Mouse (Mus musculus) frontal cortex, adult 2 months (tissue): ENCODE data around the gene Olfr1150-ps1. TPM values are rescaled to one million over a fixed set of nuclear protein-coding genes. Genes with fewer than 3 reads are reported as not detected.

Experiments
- DNase-seq, 2 experiments: peaks; one replicate each; pipeline ENCODE4 v3.0.0; 2022; ENCODE audit warnings: low spot score in 1 of 2; ENCODE audit errors: extremely low spot score in 1 of 2
- polyA plus RNA-seq: library from polyadenylated mRNA; depleted of rRNA; stranded (reverse); fragments of >200 nt; gene quantifications from 2 replicates; pipeline ENCODE4 v1.2.3, GENCODE M21; 2012; rRNA removed

Olfr1150-ps1 gene
- not detected in 2 replicates for polyA plus RNA-seq

DNA sequence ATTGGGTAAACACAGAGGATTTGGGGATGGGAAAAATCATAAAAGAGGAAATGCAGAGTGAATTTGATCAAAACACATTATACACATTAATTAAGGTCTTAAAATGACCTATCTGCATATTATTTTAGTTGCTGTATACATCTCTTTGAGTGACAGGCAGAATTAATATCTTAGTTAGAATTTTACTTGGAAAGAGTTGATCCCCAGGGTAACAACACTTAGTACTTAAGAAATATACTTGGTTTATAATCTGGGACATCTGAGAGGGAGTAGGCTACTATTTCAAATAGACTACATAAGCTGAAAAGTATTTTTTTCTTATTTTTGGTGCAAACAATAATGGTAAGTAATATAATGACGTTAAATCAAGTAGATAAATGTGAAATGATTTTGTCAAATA is at the start of gene Olfr1150-ps1:
Gene Olfr1150-ps1 (plus strand): TSS at position 301 of the 400 bp plus-strand sequence.
- DNase-seq = no peak

DNA sequence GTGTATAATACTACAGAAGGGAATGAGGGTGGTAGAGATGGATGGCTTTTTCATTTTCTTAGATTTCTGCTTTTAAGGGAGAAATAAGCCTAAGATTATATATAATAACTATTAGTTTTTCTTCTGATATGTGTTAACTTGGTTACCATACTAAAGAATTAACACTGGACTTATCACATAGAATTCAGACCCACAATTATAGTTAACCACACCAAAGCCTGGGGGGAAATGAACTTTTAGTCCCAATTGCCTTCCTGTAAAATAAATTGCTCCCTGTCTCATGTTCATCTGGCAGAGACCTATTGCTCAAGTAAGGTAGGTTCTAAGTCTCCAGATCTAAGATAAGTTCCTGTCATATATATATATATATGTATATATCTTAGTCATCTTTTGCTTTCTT is 43.5 kb upstream of the Olfr1150-ps1 start, which contains the start of gene Olfr1143:
Gene Olfr1143 (plus strand): TSS at position 301 of the 400 bp plus-strand sequence.
- DNase-seq = no peak

DNA sequence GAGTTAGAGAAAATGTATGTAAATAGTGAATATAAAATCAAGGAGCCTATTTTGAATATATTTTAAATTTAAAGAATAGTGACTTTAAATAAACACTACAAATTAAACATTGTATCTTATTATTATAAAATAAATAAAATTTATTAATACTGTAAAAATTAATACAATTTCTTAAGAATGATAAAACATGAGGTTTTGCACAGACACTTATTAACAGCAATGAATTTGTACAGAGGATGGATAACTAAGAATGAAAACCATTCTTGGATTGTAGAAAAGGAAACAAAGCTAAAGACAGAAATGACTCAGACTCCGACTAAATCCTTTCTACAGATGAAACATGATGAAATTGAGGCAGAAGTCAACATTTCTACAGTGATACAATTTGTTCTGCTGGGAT is 34.3 kb upstream of the Olfr1150-ps1 start, which contains the start of gene Olfr1145:
Gene Olfr1145 (plus strand): TSS at position 301 of the 400 bp plus-strand sequence.
- DNase-seq = no peak

DNA sequence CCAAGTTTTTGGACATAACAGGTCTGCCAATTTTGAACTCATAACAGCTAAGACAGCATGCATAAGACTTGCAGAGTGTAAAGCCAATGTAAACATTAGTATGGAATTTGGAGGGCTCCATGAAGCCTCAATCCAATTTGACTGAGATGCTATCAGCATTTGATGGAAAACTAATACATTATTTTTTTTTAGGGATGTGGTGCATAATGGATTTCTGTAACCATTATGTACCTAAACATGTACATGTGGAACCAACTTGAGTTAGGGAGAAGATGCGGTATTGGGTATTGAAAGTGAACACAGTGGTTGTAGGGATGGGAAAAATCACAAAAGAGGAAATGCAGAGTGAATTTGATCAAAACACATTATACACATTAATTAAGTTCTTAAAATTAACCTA is 13.6 kb upstream of the Olfr1150-ps1 start, which contains the start of gene Olfr1148:
Gene Olfr1148 (plus strand): TSS at position 301 of the 400 bp plus-strand sequence.
- no peak for DNase-seq

DNA sequence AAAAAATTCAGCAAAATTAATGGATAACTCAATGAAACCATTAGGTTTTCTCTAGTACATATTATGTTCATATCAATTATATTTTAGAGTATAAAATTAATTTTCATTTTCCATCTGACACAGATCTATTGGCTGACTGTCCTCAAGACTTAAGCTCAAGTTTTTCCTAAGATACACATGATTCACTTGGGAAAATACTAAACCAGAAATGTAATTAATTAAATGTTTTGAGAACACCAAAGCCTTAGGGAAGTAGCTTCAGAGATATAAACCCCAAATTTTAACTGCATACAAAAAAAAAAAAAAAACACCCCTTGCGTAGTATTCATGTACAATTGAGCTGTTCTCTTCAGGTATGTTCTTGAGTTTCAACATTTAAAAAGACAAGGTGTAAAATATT is 11.8 kb downstream of the Olfr1150-ps1 start, which contains the start of gene Olfr1151:
Gene Olfr1151 (plus strand): TSS at position 301 of the 400 bp plus-strand sequence.
- DNase-seq = no peak

DNA sequence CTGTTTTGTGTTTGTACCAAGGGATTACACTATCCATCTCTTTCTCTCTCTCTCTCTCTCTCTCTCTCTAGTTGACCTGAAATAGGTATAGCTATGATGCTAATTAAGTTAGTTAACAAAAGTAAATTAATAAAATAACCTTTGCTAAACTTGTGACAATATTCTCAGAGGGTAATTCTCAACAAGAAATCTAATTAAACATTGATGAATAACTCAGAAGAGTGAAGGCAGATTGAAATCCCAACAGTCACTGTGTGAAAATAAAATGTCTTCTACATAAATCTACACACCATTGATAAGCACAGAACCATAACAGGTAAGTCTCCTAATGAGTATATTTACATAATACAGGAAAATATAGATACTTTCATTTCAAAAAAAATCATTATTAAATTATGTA is 22.4 kb downstream of the Olfr1150-ps1 start, which contains the start of gene Olfr1152:
Gene Olfr1152 (plus strand): TSS at position 301 of the 400 bp plus-strand sequence.
- DNase-seq = no peak

DNA sequence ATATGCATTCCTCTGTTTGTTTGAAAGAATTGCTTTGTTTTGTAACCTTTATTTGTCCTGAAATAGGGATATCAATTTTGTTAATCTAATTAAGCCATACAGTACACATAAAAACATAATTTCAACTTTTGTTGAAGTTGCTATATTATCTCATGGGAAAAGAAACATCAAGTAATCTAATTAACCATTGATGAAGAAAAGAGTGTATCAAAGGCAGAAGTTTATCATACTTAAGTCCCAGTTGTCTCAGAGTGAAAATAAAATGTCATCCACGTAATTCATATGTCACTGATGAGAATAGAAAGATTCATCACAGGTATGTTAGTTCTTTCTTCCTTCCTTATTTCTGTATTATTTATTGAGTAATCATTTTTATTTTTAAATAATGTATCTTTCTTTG is 50.9 kb downstream of the Olfr1150-ps1 start, which contains the start of gene Olfr1153:
Gene Olfr1153 (plus strand): TSS at position 301 of the 400 bp plus-strand sequence.
- DNase-seq = no peak

Other genes starting within 250 kb of the Olfr1150-ps1 start
- gene Olfr1130, start 237.8 kb upstream of the Olfr1150-ps1 start, polyA plus RNA-seq = not detected in 2 replicates
- not detected in 2 replicates for gene Olfr1131, start 216.9 kb upstream of the Olfr1150-ps1 start, polyA plus RNA-seq
- not detected in 2 replicates for gene Olfr1132, start 206.5 kb upstream of the Olfr1150-ps1 start, polyA plus RNA-seq
- not detected in 2 replicates for gene Olfr1133, start 196.6 kb upstream of the Olfr1150-ps1 start, polyA plus RNA-seq
- 0.11 TPM in 1 of 2 replicates, not detected in the other for gene Olfr1134, start 185.5 kb upstream of the Olfr1150-ps1 start, polyA plus RNA-seq
- not detected in 2 replicates for gene Olfr1135, start 170.3 kb upstream of the Olfr1150-ps1 start, polyA plus RNA-seq
- not detected in 2 replicates for gene Olfr1136, start 150.0 kb upstream of the Olfr1150-ps1 start, polyA plus RNA-seq
- gene Olfr1137, start 130.8 kb upstream of the Olfr1150-ps1 start, polyA plus RNA-seq = 0.02 TPM in 1 of 2 replicates, not detected in the other
- not detected in 2 replicates for gene Olfr1138, start 104.0 kb upstream of the Olfr1150-ps1 start, polyA plus RNA-seq
- 0.13 TPM in 1 of 2 replicates, not detected in the other for gene Olfr1140, start 100.2 kb upstream of the Olfr1150-ps1 start, polyA plus RNA-seq
- gene Olfr1141, start 90.0 kb upstream of the Olfr1150-ps1 start, polyA plus RNA-seq = not detected in 2 replicates
- 0.11 TPM in 1 of 2 replicates, not detected in the other for gene Olfr152, start 64.5 kb upstream of the Olfr1150-ps1 start, polyA plus RNA-seq
- not detected in 2 replicates for gene Olfr1143, start 43.4 kb upstream of the Olfr1150-ps1 start, polyA plus RNA-seq
- not detected in 2 replicates for gene Olfr1145, start 34.2 kb upstream of the Olfr1150-ps1 start, polyA plus RNA-seq
- gene Olfr1148, start 13.5 kb upstream of the Olfr1150-ps1 start, polyA plus RNA-seq = not detected in 2 replicates
- not detected in 2 replicates for gene Olfr1151, start 11.9 kb downstream of the Olfr1150-ps1 start, polyA plus RNA-seq
- not detected in 2 replicates for gene Olfr1152, start 22.5 kb downstream of the Olfr1150-ps1 start, polyA plus RNA-seq
- gene Olfr1153, start 51.0 kb downstream of the Olfr1150-ps1 start, polyA plus RNA-seq = not detected in 2 replicates
- gene Olfr1154, start 61.2 kb downstream of the Olfr1150-ps1 start, polyA plus RNA-seq = not detected in 2 replicates
- gene Olfr1155, start 101.1 kb downstream of the Olfr1150-ps1 start, polyA plus RNA-seq = not detected in 2 replicates
- not detected in 2 replicates for gene Olfr1156, start 109.1 kb downstream of the Olfr1150-ps1 start, polyA plus RNA-seq
- not detected in 2 replicates for gene Olfr1157, start 124.3 kb downstream of the Olfr1150-ps1 start, polyA plus RNA-seq
- not detected in 2 replicates for gene Olfr74, start 130.7 kb downstream of the Olfr1150-ps1 start, polyA plus RNA-seq
- not detected in 2 replicates for gene Olfr1158, start 146.1 kb downstream of the Olfr1150-ps1 start, polyA plus RNA-seq
- 0.02 TPM in 1 of 2 replicates, not detected in the other for gene Olfr1160, start 164.3 kb downstream of the Olfr1150-ps1 start, polyA plus RNA-seq
- not detected in 2 replicates for gene Olfr1161, start 178.8 kb downstream of the Olfr1150-ps1 start, polyA plus RNA-seq
- gene Olfr73, start 193.7 kb downstream of the Olfr1150-ps1 start, polyA plus RNA-seq = not detected in 2 replicates
- gene Olfr1162, start 207.1 kb downstream of the Olfr1150-ps1 start, polyA plus RNA-seq = not detected in 2 replicates
- gene Olfr1163, start 227.8 kb downstream of the Olfr1150-ps1 start, polyA plus RNA-seq = not detected in 2 replicates
- not detected in 2 replicates for gene Olfr1164, start 250.0 kb downstream of the Olfr1150-ps1 start, polyA plus RNA-seq